Mouse (Mus musculus): Measurements from ENCODE around the gene Plxna2. TPM values are rescaled to one million over a fixed set of nuclear protein-coding genes. Genes with fewer than 3 reads are reported as not detected.

Plxna2 gene
- 9.8 and 10.1 TPM in 2 replicates for polyA plus RNA-seq (2014; fragmentation: Nextera tagmentation; extraction: Ambion mirVana)

DNA sequence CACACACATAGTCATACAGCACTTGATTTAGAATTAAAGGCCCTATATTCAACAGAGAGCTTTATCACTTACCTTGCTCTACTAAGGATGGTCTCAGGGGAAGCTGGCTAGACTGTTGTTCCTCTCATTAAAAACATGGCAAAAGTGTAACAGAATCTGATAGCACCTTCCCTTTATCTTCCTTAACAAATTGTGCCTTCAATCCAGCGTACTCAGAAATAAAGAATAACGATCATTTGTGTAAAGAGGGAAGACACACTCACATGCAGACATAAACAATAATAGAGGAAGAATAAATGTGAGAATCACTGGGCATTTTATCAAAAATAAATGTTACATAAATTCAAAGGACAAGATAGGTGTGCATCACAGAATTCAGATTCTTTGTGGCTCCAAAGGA lies at the start of gene Plxna2:
TSS of gene Plxna2 (plus strand) at position 301 of the 400 bp plus-strand sequence.
- no peak within 1 kb of the TSS for H3K27ac ChIP-seq (ENCODE audit: low read depth)
- TF ChIP-seq CTCF (IDR thresholded peaks at IDR 0.05; ENCODE audit: low read depth), result no peak
- WGBS, result 82% methylated on average over 2 of the region's 2 CpGs
- no peaks in the 10 kb centered on the region for H3K36me3 ChIP-seq (ENCODE audit: insufficient read depth)
- no peak for ATAC-seq (ENCODE audit: insufficient read depth)
- H3K4me1 ChIP-seq (ENCODE audit: insufficient read depth), result 0 out of 2 replicates have a peak, but pooled peaks cover 8% of the 10 kb centered on the region
- DNase-seq, result no peak
- no peaks in the 10 kb centered on the region for H3K9me3 ChIP-seq (ENCODE audit: low read depth, low read length)
- H3K9ac ChIP-seq, result no peak within 1 kb of the TSS
- H3K4me2 ChIP-seq, result peak within 1 kb of the TSS; percentile 79
- H3K27me3 ChIP-seq (ENCODE audit: insufficient read depth, low read length), result no peaks in the 10 kb centered on the region
- H3K4me3 ChIP-seq (ENCODE audit: low read depth, low read length), result peak within 1 kb of the TSS; percentile 76

GRCm38 (mm10) chr1:194573870-194574269 lies 44.1 kb upstream of the Plxna2 start:
- DNase-seq, result no peak
- no peaks in the 10 kb centered on the region for H3K27me3 ChIP-seq (ENCODE audit: insufficient read depth, low read length)
- H3K36me3 ChIP-seq (ENCODE audit: insufficient read depth), result no peaks in the 10 kb centered on the region
- no peak for ATAC-seq (ENCODE audit: insufficient read depth)
- H3K9me3 ChIP-seq (ENCODE audit: low read depth, low read length), result no peaks in the 10 kb centered on the region
- no peak overlapping the region for H3K9ac ChIP-seq
- H3K4me3 ChIP-seq (ENCODE audit: low read depth, low read length), result no peak overlapping the region
- WGBS, result 70% methylated on average over 3 of the region's 3 CpGs
- no peak overlapping the region for H3K4me2 ChIP-seq
- no peak for TF ChIP-seq CTCF (IDR thresholded peaks at IDR 0.05; ENCODE audit: low read depth)
- H3K27ac ChIP-seq (ENCODE audit: low read depth), result no peak overlapping the region
- no peaks in the 10 kb centered on the region for H3K4me1 ChIP-seq (ENCODE audit: insufficient read depth)

DNA sequence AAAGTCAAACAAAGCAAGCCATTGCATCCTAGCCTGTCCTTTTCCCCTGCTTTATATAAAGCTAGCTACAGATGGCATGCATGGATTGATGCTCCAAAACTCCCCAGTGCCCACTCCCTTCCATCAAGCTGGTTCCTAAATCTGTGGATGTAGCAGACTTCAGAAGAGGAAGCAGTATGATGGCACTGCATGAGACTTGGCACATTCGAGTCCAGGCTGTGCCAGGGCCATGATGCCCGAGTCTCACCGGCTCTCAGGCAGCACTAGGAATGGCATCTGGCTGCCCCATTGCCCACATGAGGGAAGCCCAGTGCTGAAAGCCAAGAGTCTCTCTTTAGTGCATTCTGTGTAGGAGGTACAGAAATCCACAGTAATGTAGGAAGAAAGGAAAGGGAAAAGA lies 39.7 kb upstream of the Plxna2 start:
- Histone ChIP-seq H3K4me1 (ENCODE audit: insufficient read depth) (no peaks in the 10 kb centered on the region), H3K9ac (no peak overlapping the region), H3K36me3 (ENCODE audit: insufficient read depth) (no peaks in the 10 kb centered on the region), H3K4me3 (ENCODE audit: low read depth, low read length) (no peak overlapping the region), H3K9me3 (ENCODE audit: low read depth, low read length) (no peaks in the 10 kb centered on the region), H3K27me3 (ENCODE audit: insufficient read depth, low read length) (no peaks in the 10 kb centered on the region), H3K4me2 (no peak overlapping the region), H3K27ac (ENCODE audit: low read depth) (no peak overlapping the region)
- no peak for TF ChIP-seq CTCF (IDR thresholded peaks at IDR 0.05; ENCODE audit: low read depth)
- WGBS, result 90% methylated on average over 3 of the region's 3 CpGs
- DNase-seq (no peak), ATAC-seq (ENCODE audit: insufficient read depth) (no peak)

DNA sequence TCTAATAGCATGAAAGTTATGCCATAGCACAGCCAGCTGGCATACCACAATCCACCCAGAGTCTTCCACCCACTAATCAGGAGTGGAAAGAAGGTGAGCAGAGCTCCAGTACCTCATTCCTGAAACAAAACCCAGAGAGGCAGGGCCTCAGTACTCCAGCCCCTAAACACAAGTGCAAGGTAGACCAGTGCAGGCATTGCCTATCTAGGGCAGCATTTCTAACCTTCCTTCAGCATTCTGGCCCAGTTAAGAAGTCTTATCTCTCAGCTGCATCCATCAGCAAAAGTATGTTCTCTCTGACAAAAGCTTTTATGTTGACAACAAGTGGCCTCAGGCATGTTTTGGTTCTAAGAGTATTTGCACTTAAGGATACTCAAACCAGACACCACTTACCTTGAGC lies 37.5 kb upstream of the Plxna2 start:
- DNase-seq (no peak), ATAC-seq (ENCODE audit: insufficient read depth) (no peak)
- Histone ChIP-seq H3K27me3 (ENCODE audit: insufficient read depth, low read length) (no peaks in the 10 kb centered on the region), H3K27ac (ENCODE audit: low read depth) (no peak overlapping the region), H3K4me1 (ENCODE audit: insufficient read depth) (no peaks in the 10 kb centered on the region), H3K9me3 (ENCODE audit: low read depth, low read length) (no peaks in the 10 kb centered on the region), H3K9ac (no peak overlapping the region), H3K36me3 (ENCODE audit: insufficient read depth) (no peaks in the 10 kb centered on the region), H3K4me2 (no peak overlapping the region), H3K4me3 (ENCODE audit: low read depth, low read length) (no peak overlapping the region)
- no peak for TF ChIP-seq CTCF (IDR thresholded peaks at IDR 0.05; ENCODE audit: low read depth)

DNA sequence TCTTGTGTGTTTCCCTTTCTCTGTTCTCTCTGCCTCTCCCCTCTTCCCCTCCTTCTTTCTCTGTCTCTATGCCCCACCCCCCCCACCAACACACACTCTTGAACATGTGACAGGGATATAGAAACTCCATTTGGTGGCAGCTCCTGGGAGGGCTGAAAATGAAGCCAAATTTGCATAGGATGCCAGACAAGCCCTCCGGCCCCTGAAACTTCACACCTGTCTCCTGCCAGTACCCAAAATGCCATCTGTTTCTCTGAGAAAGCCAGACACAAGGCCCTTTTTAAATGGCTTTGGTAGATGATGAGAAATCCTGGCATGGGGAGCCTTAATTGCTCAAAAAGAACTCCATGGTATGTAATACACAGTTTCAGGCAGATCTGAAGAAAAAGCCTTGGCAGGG lies 31.3 kb upstream of the Plxna2 start:
- DNase-seq, result no peak
- ATAC-seq (ENCODE audit: insufficient read depth), result no peak

GRCm38 (mm10) chr1:194587532-194587931 lies 30.5 kb upstream of the Plxna2 start:
- no peaks in the 10 kb centered on the region for H3K9me3 ChIP-seq (ENCODE audit: low read depth, low read length)
- peak; percentile 86 for DNase-seq

More for the DNA sequence above, 31.3 kb upstream of the Plxna2 start:
- Histone ChIP-seq H3K4me2 (no peak overlapping the region), H3K9me3 (ENCODE audit: low read depth, low read length) (no peaks in the 10 kb centered on the region), H3K27me3 (ENCODE audit: insufficient read depth, low read length) (no peaks in the 10 kb centered on the region), H3K27ac (ENCODE audit: low read depth) (peak overlapping the region; percentile 48; the same call in 1 of the 2 replicates), H3K4me1 (ENCODE audit: insufficient read depth) (peaks cover 19% of the 10 kb centered on the region), H3K36me3 (ENCODE audit: insufficient read depth) (no peaks in the 10 kb centered on the region), H3K4me3 (ENCODE audit: low read depth, low read length) (no peak overlapping the region), H3K9ac (no peak overlapping the region)
- 52% methylated on average over 1 of the region's 1 CpGs for WGBS
- TF ChIP-seq CTCF (IDR thresholded peaks at IDR 0.05; ENCODE audit: low read depth), result no peak

GRCm38 (mm10) chr1:194587956-194588668 lies 29.9 kb upstream of the Plxna2 start:
- Histone ChIP-seq H3K36me3 (ENCODE audit: insufficient read depth) (no peaks in the 10 kb centered on the region), H3K4me1 (ENCODE audit: insufficient read depth) (peaks cover 19% of the 10 kb centered on the region), H3K9me3 (ENCODE audit: low read depth, low read length) (no peaks in the 10 kb centered on the region), H3K9ac (no peak overlapping the region), H3K4me3 (ENCODE audit: low read depth, low read length) (no peak overlapping the region), H3K27me3 (ENCODE audit: insufficient read depth, low read length) (no peaks in the 10 kb centered on the region), H3K27ac (ENCODE audit: low read depth) (peak overlapping the region; percentile 48), H3K4me2 (no peak overlapping the region)
- no peak for TF ChIP-seq CTCF (IDR thresholded peaks at IDR 0.05; ENCODE audit: low read depth)
- DNase-seq, result peak; percentile 90
- ATAC-seq (ENCODE audit: insufficient read depth), result peak; percentile 84
- WGBS, result 13% methylated on average over 1 of the region's 1 CpGs

More at GRCm38 (mm10) chr1:194587532-194587931, 30.5 kb upstream of the Plxna2 start:
- Histone ChIP-seq H3K9ac (no peak overlapping the region), H3K4me3 (ENCODE audit: low read depth, low read length) (no peak overlapping the region), H3K27ac (ENCODE audit: low read depth) (no peak overlapping the region), H3K4me2 (no peak overlapping the region), H3K4me1 (ENCODE audit: insufficient read depth) (peaks cover 19% of the 10 kb centered on the region), H3K36me3 (ENCODE audit: insufficient read depth) (no peaks in the 10 kb centered on the region), H3K27me3 (ENCODE audit: insufficient read depth, low read length) (no peaks in the 10 kb centered on the region)
- no peak for TF ChIP-seq CTCF (IDR thresholded peaks at IDR 0.05; ENCODE audit: low read depth)
- peak; percentile 89 for ATAC-seq (ENCODE audit: insufficient read depth)

Measured in lung, embryonic 14.5 days (tissue).